Mouse (Mus musculus) induced T-regulatory cell, adult 2 months (primary cell): ENCODE data around the gene Prn.

Experiments used
- DNase-seq: peaks from one replicate; pipeline ENCODE4 v3.0.0-alpha.2; 2012; ENCODE audit warnings: low read depth

Gene Prn

GRCm38 (mm10) chr2:131995742-131996141 lies 86.0 kb downstream of the Prn start:
- no peak for DNase-seq

- no peak for DNase-seq
Observed at GRCm38 (mm10) chr2:131996369-131996768, 86.6 kb downstream of the Prn start.

GRCm38 (mm10) chr2:131997356-131997755 lies 87.6 kb downstream of the Prn start:
- DNase-seq: no peak

GRCm38 (mm10) chr2:132001696-132002334 lies 92.1 kb downstream of the Prn start:
- no peak for DNase-seq

- no peak for DNase-seq
Observed at GRCm38 (mm10) chr2:132003916-132004315, 94.2 kb downstream of the Prn start.

GRCm38 (mm10) chr2:132004495-132005136 lies 94.9 kb downstream of the Prn start:
- peak; percentile 75 for DNase-seq

GRCm38 (mm10) chr2:132005445-132005844 lies 95.7 kb downstream of the Prn start:
- DNase-seq: no peak
